Mouse (Mus musculus): Measurements from ENCODE around the gene Kcnk2. TPM values are rescaled to one million over a fixed set of nuclear protein-coding genes. Genes with fewer than 3 reads are reported as not detected.
"Not testable (repeated sequence)": the region's sequence is repeated elsewhere in the genome, so short reads cannot be mapped to it uniquely, and the experiment has no call there.

Gene Kcnk2
- polyA plus RNA-seq, 1 experiment from 2014 or later: 9.6 TPM

- not testable (repeated sequence) for H3K27me3 ChIP-seq (replicated peaks); H3K27ac ChIP-seq; ATAC-seq (ENCODE audit: low FRiP score, low read depth); H3K9ac ChIP-seq; H3K36me3 ChIP-seq; H3K9me3 ChIP-seq; H3K4me3 ChIP-seq; H3K4me1 ChIP-seq; H3K4me2 ChIP-seq (replicated peaks)
- 89% methylated on average over 2 of the region's 2 CpGs for WGBS
Observed at GRCm38 (mm10) chr1:189243206-189243605, 158.9 kb downstream of the Kcnk2 start.

- no peak overlapping the region for H3K4me2 ChIP-seq (replicated peaks)
- no peaks in the 10 kb centered on the region for H3K4me1 ChIP-seq
- no peaks in the 10 kb centered on the region for H3K9me3 ChIP-seq
- H3K27ac ChIP-seq: no peak overlapping the region
- H3K36me3 ChIP-seq: no peaks in the 10 kb centered on the region
- H3K27me3 ChIP-seq (replicated peaks): no peaks in the 10 kb centered on the region
- WGBS: 58% methylated on average over 5 of the region's 5 CpGs
- H3K9ac ChIP-seq: no peak overlapping the region
- ATAC-seq (ENCODE audit: low FRiP score, low read depth): no peak
- no peak overlapping the region for H3K4me3 ChIP-seq
Observed at GRCm38 (mm10) chr1:189235261-189235660, 166.8 kb downstream of the Kcnk2 start.

DNA sequence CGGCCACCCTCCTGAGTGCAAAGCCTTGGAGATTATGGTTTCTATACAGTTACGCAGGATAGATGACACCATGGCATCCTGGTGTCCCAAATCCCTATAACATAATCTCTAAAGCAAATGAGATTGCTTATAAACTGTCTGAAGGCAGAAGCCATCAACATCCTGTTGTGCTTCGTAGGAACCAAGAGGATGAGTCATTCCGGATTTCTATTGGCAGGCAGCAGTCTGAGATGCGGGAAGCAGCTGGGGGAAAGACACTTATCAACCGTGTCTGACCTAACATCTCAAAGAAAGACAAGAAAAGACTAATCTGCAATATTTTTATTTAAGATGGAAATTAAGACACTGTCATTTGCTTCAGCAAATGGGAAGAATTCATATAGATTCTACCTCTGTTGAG, 169.2 kb downstream of the Kcnk2 start:
- Histone ChIP-seq H3K36me3 (no peaks in the 10 kb centered on the region), H3K27me3 (replicated peaks) (no peaks in the 10 kb centered on the region), H3K4me2 (replicated peaks) (no peak overlapping the region), H3K4me1 (peaks cover 8% of the 10 kb centered on the region), H3K27ac (no peak overlapping the region), H3K4me3 (no peak overlapping the region), H3K9ac (no peak overlapping the region), H3K9me3 (no peaks in the 10 kb centered on the region)
- 84% methylated on average over 6 of the region's 6 CpGs for WGBS
- no peak for ATAC-seq (ENCODE audit: low FRiP score, low read depth)

GRCm38 (mm10) chr1:189228222-189229084, 173.6 kb downstream of the Kcnk2 start:
- Histone ChIP-seq H3K27ac (no peak overlapping the region), H3K4me3 (no peak overlapping the region), H3K9me3 (no peaks in the 10 kb centered on the region), H3K9ac (no peak overlapping the region), H3K36me3 (no peaks in the 10 kb centered on the region), H3K27me3 (replicated peaks) (no peaks in the 10 kb centered on the region), H3K4me2 (replicated peaks) (no peak overlapping the region), H3K4me1 (peaks cover 8% of the 10 kb centered on the region)
- 73% methylated on average over 19 of the region's 19 CpGs for WGBS
- no peak for ATAC-seq (ENCODE audit: low FRiP score, low read depth)

GRCm38 (mm10) chr1:189227479-189227878, 174.6 kb downstream of the Kcnk2 start:
- H3K36me3 ChIP-seq: no peaks in the 10 kb centered on the region
- no peak overlapping the region for H3K27ac ChIP-seq
- no peak for ATAC-seq (ENCODE audit: low FRiP score, low read depth)
- no peaks in the 10 kb centered on the region for H3K27me3 ChIP-seq (replicated peaks)
- WGBS: 72% methylated on average over 4 of the region's 4 CpGs
- no peak overlapping the region for H3K9ac ChIP-seq
- peaks cover 8% of the 10 kb centered on the region for H3K4me1 ChIP-seq
- H3K4me2 ChIP-seq (replicated peaks): no peak overlapping the region
- no peak overlapping the region for H3K4me3 ChIP-seq
- no peaks in the 10 kb centered on the region for H3K9me3 ChIP-seq

GRCm38 (mm10) chr1:189219051-189219450, 183.0 kb downstream of the Kcnk2 start:
- Histone ChIP-seq H3K9me3 (no peaks in the 10 kb centered on the region), H3K4me1 (no peaks in the 10 kb centered on the region), H3K27ac (no peak overlapping the region), H3K27me3 (replicated peaks) (no peaks in the 10 kb centered on the region), H3K36me3 (no peaks in the 10 kb centered on the region), H3K9ac (no peak overlapping the region), H3K4me2 (replicated peaks) (no peak overlapping the region), H3K4me3 (no peak overlapping the region)
- ATAC-seq (ENCODE audit: low FRiP score, low read depth): no peak
- 89% methylated on average over 10 of the region's 10 CpGs for WGBS

GRCm38 (mm10) chr1:189217751-189218564, 184.1 kb downstream of the Kcnk2 start:
- H3K9ac ChIP-seq: no peak overlapping the region
- H3K4me3 ChIP-seq: no peak overlapping the region
- H3K27ac ChIP-seq: no peak overlapping the region
- H3K27me3 ChIP-seq (replicated peaks): no peaks in the 10 kb centered on the region
- no peaks in the 10 kb centered on the region for H3K4me1 ChIP-seq
- ATAC-seq (ENCODE audit: low FRiP score, low read depth): no peak
- 91% methylated on average over 11 of the region's 11 CpGs for WGBS
- no peaks in the 10 kb centered on the region for H3K9me3 ChIP-seq
- H3K36me3 ChIP-seq: no peaks in the 10 kb centered on the region
- no peak overlapping the region for H3K4me2 ChIP-seq (replicated peaks)

GRCm38 (mm10) chr1:189215131-189215530, 186.9 kb downstream of the Kcnk2 start:
- no peaks in the 10 kb centered on the region for H3K36me3 ChIP-seq
- H3K27ac ChIP-seq: no peak overlapping the region

DNA sequence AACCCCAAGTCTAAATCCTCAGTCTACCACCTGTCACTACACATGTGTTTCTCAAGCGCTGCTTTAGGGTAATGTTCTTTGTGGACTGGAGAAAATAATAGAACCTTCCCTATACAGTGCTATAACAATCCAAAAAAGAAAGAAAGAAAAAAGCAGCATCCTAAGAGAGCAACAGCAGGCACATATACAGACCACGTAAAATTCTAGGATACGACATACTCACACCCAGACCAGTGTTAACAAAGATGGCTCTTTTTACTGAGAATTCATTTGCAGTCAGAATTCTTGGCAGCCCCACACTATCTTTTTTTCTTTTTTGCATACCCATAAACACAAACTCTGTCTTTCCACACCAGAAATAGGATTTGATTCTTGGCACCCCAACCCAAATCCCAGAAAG, 187.6 kb downstream of the Kcnk2 start:
- H3K4me2 ChIP-seq (replicated peaks): no peak overlapping the region
- no peak for ATAC-seq (ENCODE audit: low FRiP score, low read depth)
- no peaks in the 10 kb centered on the region for H3K36me3 ChIP-seq
- 0 out of 2 replicates have a peak, but pooled peaks cover 3% of the 10 kb centered on the region for H3K9me3 ChIP-seq
- H3K4me3 ChIP-seq: no peak overlapping the region
- H3K4me1 ChIP-seq: no peaks in the 10 kb centered on the region
- 89% methylated on average over 3 of the region's 3 CpGs for WGBS
- no peak overlapping the region for H3K9ac ChIP-seq
- H3K27ac ChIP-seq: no peak overlapping the region
- H3K27me3 ChIP-seq (replicated peaks): no peaks in the 10 kb centered on the region

More at GRCm38 (mm10) chr1:189215131-189215530, 186.9 kb downstream of the Kcnk2 start:
- Histone ChIP-seq H3K4me3 (no peak overlapping the region), H3K9ac (no peak overlapping the region), H3K9me3 (0 out of 2 replicates have a peak, but pooled peaks cover 3% of the 10 kb centered on the region), H3K4me1 (no peaks in the 10 kb centered on the region), H3K27me3 (replicated peaks) (no peaks in the 10 kb centered on the region), H3K4me2 (replicated peaks) (no peak overlapping the region)
- WGBS: 75% methylated on average over 9 of the region's 9 CpGs
- no peak for ATAC-seq (ENCODE audit: low FRiP score, low read depth)

DNA sequence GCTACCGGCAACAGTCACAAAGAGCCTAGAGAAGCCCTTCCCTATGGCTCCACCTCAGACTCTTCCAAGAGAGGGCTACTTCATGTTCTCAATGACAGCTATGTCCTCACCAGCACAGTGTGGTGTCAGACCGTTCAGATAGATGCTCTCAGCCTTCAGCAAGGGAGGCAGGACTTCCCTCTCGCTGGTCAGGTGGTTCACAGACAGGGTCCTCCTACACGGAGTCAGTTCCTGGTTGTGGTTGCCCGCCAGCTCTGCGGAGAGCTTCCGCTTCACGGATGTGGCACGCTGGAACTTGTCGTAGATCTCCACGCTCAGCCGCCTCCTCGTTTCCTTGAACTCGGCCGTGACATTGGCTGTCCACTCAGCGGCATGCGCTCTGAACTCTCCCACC, 192.4 kb downstream of the Kcnk2 start:
- H3K36me3 ChIP-seq: no peaks in the 10 kb centered on the region
- H3K27ac ChIP-seq: no peak overlapping the region
- no peak for ATAC-seq (ENCODE audit: low FRiP score, low read depth)
- WGBS: 90% methylated on average over 17 of the region's 17 CpGs
- H3K9ac ChIP-seq: no peak overlapping the region
- H3K4me2 ChIP-seq (replicated peaks): no peak overlapping the region
- H3K4me3 ChIP-seq: no peak overlapping the region
- 0 out of 2 replicates have a peak, but pooled peaks cover 3% of the 10 kb centered on the region for H3K9me3 ChIP-seq
- H3K27me3 ChIP-seq (replicated peaks): no peaks in the 10 kb centered on the region
- H3K4me1 ChIP-seq: no peaks in the 10 kb centered on the region

DNA sequence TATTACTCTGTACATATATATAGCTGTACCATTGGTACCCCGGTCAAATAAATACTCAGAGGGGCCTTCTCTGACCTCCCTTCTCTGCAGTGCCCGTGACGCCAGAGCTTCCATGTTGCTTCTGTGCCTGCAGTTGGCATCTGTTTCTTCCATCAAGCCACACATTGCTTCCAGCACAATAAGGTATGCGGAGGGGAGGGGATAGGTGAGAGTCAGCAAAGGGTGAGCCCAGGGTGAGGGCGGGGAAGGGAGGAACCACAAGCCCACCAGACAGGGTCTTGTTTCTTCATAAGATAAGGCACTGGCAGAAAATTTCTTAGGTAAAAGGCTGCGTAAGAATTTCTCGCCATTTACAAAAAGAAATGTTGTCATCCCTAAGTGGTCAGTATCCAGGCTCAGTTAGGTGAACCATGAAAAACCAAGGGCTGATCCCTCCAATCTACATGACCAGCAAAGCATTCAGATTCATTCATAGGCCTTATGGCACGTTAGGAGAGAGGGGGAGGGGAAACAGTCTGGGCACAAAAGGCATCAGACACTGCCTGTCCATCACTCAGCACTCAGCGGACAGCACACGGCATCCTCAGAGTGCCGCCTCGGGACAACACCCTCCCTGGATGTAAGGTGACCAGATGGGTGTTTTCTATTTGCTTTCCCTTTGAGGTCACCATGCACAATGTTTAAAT, 192.9 kb downstream of the Kcnk2 start:
- ATAC-seq (ENCODE audit: low FRiP score, low read depth): no peak
- H3K9me3 ChIP-seq: 0 out of 2 replicates have a peak, but pooled peaks cover 3% of the 10 kb centered on the region
- H3K27me3 ChIP-seq (replicated peaks): no peaks in the 10 kb centered on the region
- H3K36me3 ChIP-seq: no peaks in the 10 kb centered on the region
- H3K4me1 ChIP-seq: no peaks in the 10 kb centered on the region
- 68% methylated on average over 12 of the region's 12 CpGs for WGBS
- H3K9ac ChIP-seq: no peak overlapping the region
- H3K4me3 ChIP-seq: no peak overlapping the region
- H3K27ac ChIP-seq: no peak overlapping the region
- H3K4me2 ChIP-seq (replicated peaks): no peak overlapping the region

- no peak for ATAC-seq (ENCODE audit: low FRiP score, low read depth)
- 90% methylated on average over 9 of the region's 9 CpGs for WGBS
- H3K27ac ChIP-seq: no peak overlapping the region
Observed at GRCm38 (mm10) chr1:189208605-189209004, 193.5 kb downstream of the Kcnk2 start.

More at GRCm38 (mm10) chr1:189208605-189209004, 193.5 kb downstream of the Kcnk2 start:
- no peak overlapping the region for H3K4me2 ChIP-seq (replicated peaks)
- no peaks in the 10 kb centered on the region for H3K36me3 ChIP-seq
- H3K4me1 ChIP-seq: no peaks in the 10 kb centered on the region
- H3K4me3 ChIP-seq: no peak overlapping the region
- H3K9me3 ChIP-seq: 0 out of 2 replicates have a peak, but pooled peaks cover 3% of the 10 kb centered on the region
- no peak overlapping the region for H3K9ac ChIP-seq
- H3K27me3 ChIP-seq (replicated peaks): no peaks in the 10 kb centered on the region
